Mouse (Mus musculus): ENCODE measurements around the gene Naa25.

Naa25 gene

GRCm38 (mm10) chr5:121453743-121454502 lies 56.2 kb downstream of the Naa25 start:
- DNase-seq: no peak

- DNase-seq: no peak
These were observed 56.7 kb downstream of the Naa25 start for GRCm38 (mm10) chr5:121454503-121454782.

GRCm38 (mm10) chr5:121455510-121456265 lies 58.0 kb downstream of the Naa25 start:
- no peak for DNase-seq

- DNase-seq: no peak
These were observed 63.8 kb downstream of the Naa25 start for GRCm38 (mm10) chr5:121461339-121462170.

- DNase-seq: no peak
These were observed 64.4 kb downstream of the Naa25 start for GRCm38 (mm10) chr5:121462171-121462502.

GRCm38 (mm10) chr5:121462967-121463366 lies 65.2 kb downstream of the Naa25 start:
- no peak for DNase-seq

- no peak for DNase-seq
These were observed 66.0 kb downstream of the Naa25 start for GRCm38 (mm10) chr5:121463601-121464250.

GRCm38 (mm10) chr5:121469566-121469965 lies 71.8 kb downstream of the Naa25 start:
- no peak for DNase-seq

GRCm38 (mm10) chr5:121472411-121472810 lies 74.7 kb downstream of the Naa25 start:
- no peak for DNase-seq

GRCm38 (mm10) chr5:121474610-121475009 lies 76.9 kb downstream of the Naa25 start:
- no peak for DNase-seq

GRCm38 (mm10) chr5:121476040-121476439 lies 78.3 kb downstream of the Naa25 start:
- no peak for DNase-seq

GRCm38 (mm10) chr5:121477680-121478079 lies 79.9 kb downstream of the Naa25 start:
- DNase-seq: no peak

GRCm38 (mm10) chr5:121484801-121485200 lies 87.1 kb downstream of the Naa25 start:
- DNase-seq: no peak

- DNase-seq: no peak
These were observed 95.6 kb downstream of the Naa25 start for GRCm38 (mm10) chr5:121493305-121493704.

Data from thymus, adult 18-20 months (tissue).